In the genomic region with DNA sequence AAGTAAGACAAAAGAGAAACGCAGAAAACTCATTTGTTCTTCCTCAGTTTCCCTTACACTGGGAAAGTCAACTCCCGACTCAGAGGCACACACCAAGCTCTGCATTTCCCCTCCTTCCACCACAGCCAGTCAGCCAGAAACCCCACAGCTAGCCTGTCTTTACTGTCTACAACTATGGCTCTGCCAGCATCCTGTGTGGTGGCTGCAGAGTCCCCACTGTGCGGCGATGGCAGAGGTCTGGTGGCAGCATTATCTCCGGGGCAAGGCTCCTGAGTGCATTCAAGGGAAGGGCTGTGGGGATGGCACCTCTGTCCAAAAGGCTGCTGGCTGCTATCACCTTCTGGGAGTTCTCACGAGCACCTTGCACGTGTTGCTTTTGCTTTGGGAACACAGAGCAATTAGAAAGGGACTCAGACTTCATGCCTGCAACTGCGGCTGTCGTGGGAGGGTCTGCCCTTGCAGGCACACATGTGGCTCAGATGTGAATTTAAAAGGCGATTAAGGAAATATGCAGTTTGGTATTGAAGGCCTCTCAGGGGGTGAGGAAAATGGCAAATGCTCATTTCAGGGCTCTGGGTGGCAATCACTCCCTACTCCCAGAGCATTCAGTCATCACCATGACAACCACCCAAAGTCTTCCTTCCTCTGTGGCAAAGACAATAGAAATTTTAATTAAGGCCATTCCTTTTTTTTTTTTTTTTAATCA, we compare ENCODE assay signal across 10 mouse cellular contexts.
DNase-seq lines count a peak whose midpoint lies in the region; ATAC-seq lines count a peak whose summit lies in the region.
"Had no signal": no experiment of that assay in that cellular context is flagged by ENCODE, and none has a peak within 500 bp of the region (broad histone marks: within the 10 kb centered on the region; RNA-seq: fewer than 3 reads in every experiment).

No protein-coding gene starts in this region.

- H3K4me2 ChIP-seq in embryonic facial prominence, embryonic 15.5 days (replicated peaks) = no peak overlapping the region
- peak overlapping the region; percentile 40 for H3K4me2 ChIP-seq in hindbrain, embryonic 13.5 days
- H3K4me2 ChIP-seq in midbrain, embryonic 12.5 days (replicated peaks) = peak overlapping the region; percentile 19; the same call in 1 of the 2 replicates

- 0 out of 2 replicates have a peak overlapping the region, but pooled peaks have one; percentile 22 for H3K27ac ChIP-seq in embryonic facial prominence, embryonic 15.5 days (replicated peaks)
- peak overlapping the region; percentile 72 for H3K27ac ChIP-seq in hindbrain, embryonic 13.5 days
- peak overlapping the region; percentile 49 for H3K27ac ChIP-seq in midbrain, embryonic 12.5 days (replicated peaks)

- no peaks in the 10 kb centered on the region for H3K36me3 ChIP-seq in embryonic facial prominence, embryonic 15.5 days
- no peaks in the 10 kb centered on the region for H3K36me3 ChIP-seq in hindbrain, embryonic 13.5 days
- no peaks in the 10 kb centered on the region for H3K36me3 ChIP-seq in midbrain, embryonic 12.5 days

- H3K9me3 ChIP-seq in embryonic facial prominence, embryonic 15.5 days (replicated peaks) = no peaks in the 10 kb centered on the region
- H3K9me3 ChIP-seq in hindbrain, embryonic 13.5 days = no peaks in the 10 kb centered on the region
- H3K9me3 ChIP-seq in midbrain, embryonic 12.5 days = no peaks in the 10 kb centered on the region

- peak; percentile 25 for DNase-seq in embryo, embryonic 10 days (ENCODE audit: low spot score)
- DNase-seq in embryo, embryonic 9.5 days (ENCODE audit: extremely low spot score) = no peak
- no peak for DNase-seq in right cerebral cortex, postnatal 36 days (ENCODE audit: low spot score in 2 of 2)
- no peak for DNase-seq in cerebellum, postnatal 4 days (ENCODE audit: low spot score in 2 of 2)
- DNase-seq: cerebellum, adult 9-11 months; heart, adult 11 months had no signal

- no peaks in the 10 kb centered on the region for H3K27me3 ChIP-seq in embryonic facial prominence, embryonic 15.5 days
- no peaks in the 10 kb centered on the region for H3K27me3 ChIP-seq in hindbrain, embryonic 13.5 days
- H3K27me3 ChIP-seq in midbrain, embryonic 12.5 days = 0 out of 2 replicates have a peak, but pooled peaks cover 3% of the 10 kb centered on the region

- 21% methylated on average over 10 of the region's 10 CpGs for WGBS in embryonic facial prominence, embryonic 15.5 days
- 10% methylated on average over 10 of the region's 10 CpGs for WGBS in hindbrain, embryonic 13.5 days
- WGBS in midbrain, embryonic 12.5 days = 19% methylated on average over 10 of the region's 10 CpGs

- peaks cover 26% of the 10 kb centered on the region for H3K4me1 ChIP-seq in embryonic facial prominence, embryonic 15.5 days
- H3K4me1 ChIP-seq in hindbrain, embryonic 13.5 days (replicated peaks) = peaks cover 42% of the 10 kb centered on the region
- H3K4me1 ChIP-seq in midbrain, embryonic 12.5 days = peaks cover 33% of the 10 kb centered on the region

- ATAC-seq in embryonic facial prominence, embryonic 15.5 days (ENCODE audit: insufficient number of reproducible peaks, low FRiP score, low TSS enrichment, low read depth) = no peak
- peak; percentile 62; the same call in 1 of the 2 replicates for ATAC-seq in hindbrain, embryonic 13.5 days (ENCODE audit: low FRiP score)
- 0 out of 2 replicates have a peak, but pooled peaks have one; percentile 57 for ATAC-seq in midbrain, embryonic 12.5 days (ENCODE audit: low FRiP score, low read depth)
- no peak for ATAC-seq in erythroid progenitor cell, adult 5-6 weeks (replicated peaks; ENCODE audit: low FRiP score, poor library complexity, severe bottlenecking)

- H3K4me3 ChIP-seq in embryonic facial prominence, embryonic 15.5 days (replicated peaks) = no peak overlapping the region
- H3K4me3 ChIP-seq in hindbrain, embryonic 13.5 days = no peak overlapping the region
- no peak overlapping the region for H3K4me3 ChIP-seq in midbrain, embryonic 12.5 days

- H3K9ac ChIP-seq in embryonic facial prominence, embryonic 15.5 days = no peak overlapping the region
- H3K9ac ChIP-seq in hindbrain, embryonic 13.5 days = no peak overlapping the region
- peak overlapping the region; percentile 12; the same call in 1 of the 2 replicates for H3K9ac ChIP-seq in midbrain, embryonic 12.5 days (replicated peaks)

Comparison
In these comparisons a context has a peak if more than half of its experiments do, and no peak if none do; other contexts are left out.
1. ATAC-seq: peak in hindbrain, embryonic 13.5 days (single experiment) and midbrain, embryonic 12.5 days (single experiment); none in embryonic facial prominence, embryonic 15.5 days (single experiment) and erythroid progenitor cell, adult 5-6 weeks (single experiment).
2. H3K27ac ChIP-seq: peak in every context shown above with its lines; median percentile 72 in hindbrain, embryonic 13.5 days; 49 in midbrain, embryonic 12.5 days; 22 in embryonic facial prominence, embryonic 15.5 days.